Mouse (Mus musculus): ENCODE data around the gene Lingo4.

Lingo4 gene

GRCm38 (mm10) chr3:94398217-94398616, at the start of gene Lingo4:
TSS of gene Lingo4 (plus strand) at chr3:94398517.
- no peak for DNase-seq (ENCODE audit: low spot score)

GRCm38 (mm10) chr3:94360812-94361211, 37.5 kb upstream of the Lingo4 start:
- no peak for DNase-seq (ENCODE audit: low spot score)

- DNase-seq (ENCODE audit: low spot score) = no peak
These were observed 36.2 kb upstream of the Lingo4 start, which contains the start of gene C2cd4d for GRCm38 (mm10) chr3:94362138-94362537. TSS of gene C2cd4d (plus strand) at chr3:94362438.

GRCm38 (mm10) chr3:94363291-94364153, 34.8 kb upstream of the Lingo4 start:
- DNase-seq (ENCODE audit: low spot score) = peak; percentile 27

- DNase-seq (ENCODE audit: low spot score) = no peak
These were observed 34.2 kb upstream of the Lingo4 start for GRCm38 (mm10) chr3:94364154-94364526.

- peak; percentile 66 for DNase-seq (ENCODE audit: low spot score)
These were observed 31.6 kb upstream of the Lingo4 start for GRCm38 (mm10) chr3:94366761-94367160.

GRCm38 (mm10) chr3:94367511-94367910, 30.8 kb upstream of the Lingo4 start:
- DNase-seq (ENCODE audit: low spot score) = no peak

- DNase-seq (ENCODE audit: low spot score) = no peak
These were observed 29.7 kb upstream of the Lingo4 start for GRCm38 (mm10) chr3:94368631-94369030.

GRCm38 (mm10) chr3:94369709-94370108, 28.6 kb upstream of the Lingo4 start:
- DNase-seq (ENCODE audit: low spot score) = no peak

GRCm38 (mm10) chr3:94371637-94372036, 26.7 kb upstream of the Lingo4 start:
- DNase-seq (ENCODE audit: low spot score) = peak; percentile 70

GRCm38 (mm10) chr3:94372038-94372437, 26.3 kb upstream of the Lingo4 start:
- DNase-seq (ENCODE audit: low spot score) = no peak

GRCm38 (mm10) chr3:94372641-94373040, 25.7 kb upstream of the Lingo4 start, which contains the start of gene Rorc:
TSS of gene Rorc (plus strand) at chr3:94372794.
- DNase-seq (ENCODE audit: low spot score) = peak; percentile 16

GRCm38 (mm10) chr3:94373090-94373489, 25.2 kb upstream of the Lingo4 start:
- no peak for DNase-seq (ENCODE audit: low spot score)

- peak; percentile 43 for DNase-seq (ENCODE audit: low spot score)
These were observed 24.7 kb upstream of the Lingo4 start for GRCm38 (mm10) chr3:94373597-94374011.

GRCm38 (mm10) chr3:94374636-94375035, 23.7 kb upstream of the Lingo4 start:
- no peak for DNase-seq (ENCODE audit: low spot score)

GRCm38 (mm10) chr3:94375146-94375545, 23.2 kb upstream of the Lingo4 start:
- DNase-seq (ENCODE audit: low spot score) = no peak

GRCm38 (mm10) chr3:94375861-94376260, 22.5 kb upstream of the Lingo4 start:
- DNase-seq (ENCODE audit: low spot score) = no peak

GRCm38 (mm10) chr3:94377028-94377923, 21.0 kb upstream of the Lingo4 start:
- no peak for DNase-seq (ENCODE audit: low spot score)

- no peak for DNase-seq (ENCODE audit: low spot score)
These were observed 18.3 kb upstream of the Lingo4 start for GRCm38 (mm10) chr3:94379831-94380510.

- DNase-seq (ENCODE audit: low spot score) = no peak
These were observed 16.0 kb upstream of the Lingo4 start for GRCm38 (mm10) chr3:94382308-94382707.

GRCm38 (mm10) chr3:94383476-94383875, 14.8 kb upstream of the Lingo4 start:
- no peak for DNase-seq (ENCODE audit: low spot score)

- no peak for DNase-seq (ENCODE audit: low spot score)
These were observed 11.6 kb upstream of the Lingo4 start for GRCm38 (mm10) chr3:94386671-94387070.

All from urinary bladder, postnatal 25 days (tissue).